Comparison of ENCODE assay signal across 8 mouse cellular contexts in genomic region chr17:48100441-48101417, GRCm38 (mm10). TPM values are rescaled to one million over a fixed set of nuclear protein-coding genes. Genes with fewer than 3 reads are reported as not detected.
DNase-seq lines count a peak whose midpoint lies in the region; ATAC-seq and TF ChIP-seq lines count a peak whose summit lies in the region.

No protein-coding gene starts in this region.

- H3K4me2 ChIP-seq in forebrain, embryonic 13.5 days, result peak overlapping the region; percentile 50
- H3K4me2 ChIP-seq in heart, postnatal 0 days (ENCODE audit: low read depth, low read length), result 0 out of 2 replicates have a peak overlapping the region, but pooled peaks have one; percentile 2
- peak overlapping the region; percentile 53 for H3K4me2 ChIP-seq in liver, embryonic 15.5 days
- H3K4me2 ChIP-seq in neural tube, embryonic 12.5 days (replicated peaks), result peak overlapping the region; percentile 48
- peak overlapping the region; percentile 44 for H3K4me2 ChIP-seq in stomach, postnatal 0 days (replicated peaks; ENCODE audit: low read depth)

- no peaks in the 10 kb centered on the region for H3K9me3 ChIP-seq in E14TG2a.4 (ENCODE audit: low read length)
- H3K9me3 ChIP-seq in forebrain, embryonic 13.5 days (replicated peaks), result no peaks in the 10 kb centered on the region
- no peaks in the 10 kb centered on the region for H3K9me3 ChIP-seq in heart, postnatal 0 days (replicated peaks; ENCODE audit: control insufficient read depth, low read length)
- H3K9me3 ChIP-seq in liver, embryonic 15.5 days (replicated peaks), result no peaks in the 10 kb centered on the region
- no peaks in the 10 kb centered on the region for H3K9me3 ChIP-seq in neural tube, embryonic 12.5 days
- H3K9me3 ChIP-seq in stomach, postnatal 0 days (ENCODE audit: control insufficient read depth, low read length), result no peaks in the 10 kb centered on the region

- peaks cover 50% of the 10 kb centered on the region for H3K27me3 ChIP-seq in E14TG2a.4 (ENCODE audit: insufficient read depth, low read length)
- H3K27me3 ChIP-seq in forebrain, embryonic 13.5 days, result peaks cover 54% of the 10 kb centered on the region
- H3K27me3 ChIP-seq in heart, postnatal 0 days (ENCODE audit: control insufficient read depth, insufficient read depth, low read length), result peaks cover 48% of the 10 kb centered on the region
- H3K27me3 ChIP-seq in liver, embryonic 15.5 days, result peaks cover 56% of the 10 kb centered on the region
- H3K27me3 ChIP-seq in neural tube, embryonic 12.5 days (replicated peaks), result peaks cover 37% of the 10 kb centered on the region
- H3K27me3 ChIP-seq in stomach, postnatal 0 days (ENCODE audit: control insufficient read depth, insufficient read depth, low read length), result peaks cover 11% of the 10 kb centered on the region; the same call in 1 of the 2 replicates

- DNase-seq in heart, postnatal 0 days (ENCODE audit: low spot score), result peak; percentile 91
- peak; percentile 90 to 93 for DNase-seq in kidney, postnatal 4 days
- peak; percentile 93 for DNase-seq in stomach, postnatal 0 days (ENCODE audit: low spot score)

- H3K36me3 ChIP-seq in E14TG2a.4 (ENCODE audit: insufficient read depth, low read length), result no peaks in the 10 kb centered on the region
- no peaks in the 10 kb centered on the region for H3K36me3 ChIP-seq in forebrain, embryonic 13.5 days (ENCODE audit: poor library complexity, severe bottlenecking)
- no peaks in the 10 kb centered on the region for H3K36me3 ChIP-seq in heart, postnatal 0 days (replicated peaks; ENCODE audit: control insufficient read depth, insufficient read depth, low read length)
- no peaks in the 10 kb centered on the region for H3K36me3 ChIP-seq in liver, embryonic 15.5 days (replicated peaks)
- H3K36me3 ChIP-seq in neural tube, embryonic 12.5 days, result no peaks in the 10 kb centered on the region
- H3K36me3 ChIP-seq in stomach, postnatal 0 days (ENCODE audit: control insufficient read depth, insufficient read depth, low read length), result no peaks in the 10 kb centered on the region

- H3K9ac ChIP-seq in forebrain, embryonic 13.5 days, result no peak overlapping the region
- no peak overlapping the region for H3K9ac ChIP-seq in heart, postnatal 0 days (replicated peaks; ENCODE audit: low read depth, low read length)
- H3K9ac ChIP-seq in liver, embryonic 15.5 days, result no peak overlapping the region
- no peak overlapping the region for H3K9ac ChIP-seq in neural tube, embryonic 12.5 days
- no peak overlapping the region for H3K9ac ChIP-seq in stomach, postnatal 0 days (ENCODE audit: low read length)

- H3K4me1 ChIP-seq in E14TG2a.4 (replicated peaks; ENCODE audit: low read depth, low read length), result peaks cover 45% of the 10 kb centered on the region
- peaks cover 37% of the 10 kb centered on the region for H3K4me1 ChIP-seq in forebrain, embryonic 13.5 days
- H3K4me1 ChIP-seq in heart, postnatal 0 days (ENCODE audit: control insufficient read depth, insufficient read depth), result peaks cover 14% of the 10 kb centered on the region
- peaks cover 16% of the 10 kb centered on the region for H3K4me1 ChIP-seq in liver, embryonic 15.5 days (replicated peaks)
- peaks cover 42% of the 10 kb centered on the region for H3K4me1 ChIP-seq in neural tube, embryonic 12.5 days
- H3K4me1 ChIP-seq in stomach, postnatal 0 days (replicated peaks; ENCODE audit: control insufficient read depth, insufficient read depth), result peaks cover 6% of the 10 kb centered on the region

- 16% methylated on average over 20 of the region's 21 CpGs for WGBS in forebrain, embryonic 13.5 days
- WGBS in heart, postnatal 0 days, result 15% methylated on average over 20 of the region's 21 CpGs
- WGBS in liver, embryonic 15.5 days (ENCODE audit: insufficient replicate concordance), result 10% methylated on average over 20 of the region's 21 CpGs
- 12% methylated on average over 20 of the region's 21 CpGs for WGBS in neural tube, embryonic 12.5 days
- 13% methylated on average over 20 of the region's 21 CpGs for WGBS in stomach, postnatal 0 days

- H3K27ac ChIP-seq in forebrain, embryonic 13.5 days, result no peak overlapping the region
- H3K27ac ChIP-seq in heart, postnatal 0 days (ENCODE audit: low read depth), result no peak overlapping the region
- no peak overlapping the region for H3K27ac ChIP-seq in liver, embryonic 15.5 days (replicated peaks)
- H3K27ac ChIP-seq in neural tube, embryonic 12.5 days, result no peak overlapping the region
- H3K27ac ChIP-seq in stomach, postnatal 0 days (replicated peaks), result no peak overlapping the region

- peak; percentile 72; the same call in 1 of the 2 replicates for ATAC-seq in cerebellum, adult (ENCODE audit: insufficient number of reproducible peaks, low FRiP score, low TSS enrichment)
- ATAC-seq in forebrain, embryonic 13.5 days, result peak; percentile 75
- ATAC-seq in heart, postnatal 0 days (ENCODE audit: insufficient read depth, low read depth), result peak; percentile 84
- ATAC-seq in liver, embryonic 15.5 days (ENCODE audit: insufficient read depth), result no peak
- peak; percentile 61 for ATAC-seq in neural tube, embryonic 12.5 days (ENCODE audit: low FRiP score, low read depth)
- peak; percentile 77 for ATAC-seq in stomach, postnatal 0 days (ENCODE audit: low FRiP score, low TSS enrichment)

- peak; percentile 63 for TF ChIP-seq CTCF in E14TG2a.4 (conservative IDR thresholded peaks at IDR 0.05; ENCODE audit: low read length)
- TF ChIP-seq CTCF in heart, postnatal 0 days (IDR thresholded peaks at IDR 0.05; ENCODE audit: low read depth), result peak; percentile 98
- peak; percentile 84 for TF ChIP-seq CTCF in stomach, postnatal 0 days (IDR thresholded peaks at IDR 0.05; ENCODE audit: low read depth)

- TF ChIP-seq EP300 in heart, postnatal 0 days (IDR thresholded peaks at IDR 0.05; ENCODE audit: low read depth), result no peak
- TF ChIP-seq EP300 in stomach, postnatal 0 days (optimal IDR thresholded peaks at IDR 0.05), result no peak

- peak overlapping the region; percentile 49; the same call in 1 of the 2 replicates for H3K4me3 ChIP-seq in E14TG2a.4 (replicated peaks; ENCODE audit: low read length)
- peak overlapping the region; percentile 21; the same call in 1 of the 2 replicates for H3K4me3 ChIP-seq in forebrain, embryonic 13.5 days
- peak overlapping the region; percentile 5; the same call in 1 of the 2 replicates for H3K4me3 ChIP-seq in heart, postnatal 0 days (ENCODE audit: low read depth, low read length)
- 0 out of 2 replicates have a peak overlapping the region, but pooled peaks have one; percentile 22 for H3K4me3 ChIP-seq in liver, embryonic 15.5 days (replicated peaks)
- peak overlapping the region; percentile 7; the same call in 1 of the 2 replicates for H3K4me3 ChIP-seq in neural tube, embryonic 12.5 days
- peak overlapping the region; percentile 26; the same call in 1 of the 2 replicates for H3K4me3 ChIP-seq in stomach, postnatal 0 days (ENCODE audit: low read depth, low read length)

RNA-seq across cellular contexts. Expression of gene 1700067P10Rik, which starts 11.6 kb away (rescaled TPM):
- not detected in 2 replicates for polyA plus RNA-seq in forebrain, embryonic 13.5 days (2015; fragmentation: Nextera tagmentation; extraction: Ambion mirVana)
- not detected in 2 replicates for total RNA-seq in heart, postnatal 0 days (2014; rRNA removed; ENCODE audit: low replicate concordance)
- polyA plus RNA-seq in heart, postnatal 0 days (2015; fragmentation: Nextera tagmentation; extraction: Ambion mirVana), result not detected in 2 replicates
- not detected in 2 replicates for polyA plus RNA-seq in liver, embryonic 15.5 days (2015; fragmentation: Nextera tagmentation; extraction: Ambion mirVana)
- polyA plus RNA-seq in neural tube, embryonic 12.5 days (2016; fragmentation: Nextera tagmentation; extraction: Ambion mirVana), result 0.18 TPM in 1 of 2 replicates, not detected in the other
- polyA plus RNA-seq in stomach, postnatal 0 days (2015; fragmentation: Nextera tagmentation; extraction: Ambion mirVana), result not detected in 2 replicates

RNA-seq across cellular contexts. Expression of gene 9830107B12Rik, which starts 45.3 kb away (rescaled TPM):
- polyA plus RNA-seq in forebrain, embryonic 13.5 days (2015; fragmentation: Nextera tagmentation; extraction: Ambion mirVana), result not detected in 2 replicates
- not detected in 2 replicates for total RNA-seq in heart, postnatal 0 days (2014; rRNA removed; ENCODE audit: low replicate concordance)
- 0.08 TPM in 1 of 2 replicates, not detected in the other for polyA plus RNA-seq in heart, postnatal 0 days (2015; fragmentation: Nextera tagmentation; extraction: Ambion mirVana)
- polyA plus RNA-seq in liver, embryonic 15.5 days (2015; fragmentation: Nextera tagmentation; extraction: Ambion mirVana), result 0.70 and 0.84 TPM in 2 replicates
- not detected in 2 replicates for polyA plus RNA-seq in neural tube, embryonic 12.5 days (2016; fragmentation: Nextera tagmentation; extraction: Ambion mirVana)
- polyA plus RNA-seq in stomach, postnatal 0 days (2015; fragmentation: Nextera tagmentation; extraction: Ambion mirVana), result not detected in 2 replicates

Comparison
In these comparisons a context has a peak if more than half of its experiments do, and no peak if none do; other contexts are left out.
1. H3K4me2 ChIP-seq: peak in every context shown above with its lines; median percentile 53 in liver, embryonic 15.5 days; 50 in forebrain, embryonic 13.5 days; 48 in neural tube, embryonic 12.5 days; 44 in stomach, postnatal 0 days; 2 in heart, postnatal 0 days.